Mouse (Mus musculus): Measurements from ENCODE around the gene Wdr46. TPM values are rescaled to one million over a fixed set of nuclear protein-coding genes. Genes with fewer than 3 reads are reported as not detected.

Gene Wdr46
- total and polyA plus RNA-seq, 2 experiments from 2014 or later, result 18.9 to 23.2 TPM

GRCm38 (mm10) chr17:33913264-33913663 is 27.2 kb upstream of the Wdr46 start:
- Histone ChIP-seq H3K4me1 (ENCODE audit: insufficient read depth) (peaks cover 7% of the 10 kb centered on the region; the same call in 1 of the 2 replicates), H3K36me3 (ENCODE audit: insufficient read depth) (peaks cover 43% of the 10 kb centered on the region), H3K4me2 (ENCODE audit: low read depth) (no peak overlapping the region), H3K9me3 (ENCODE audit: low read length) (no peaks in the 10 kb centered on the region), H3K4me3 (ENCODE audit: low read depth, low read length) (no peak overlapping the region), H3K27ac (ENCODE audit: low read depth, low read length) (no peak overlapping the region), H3K9ac (no peak overlapping the region), H3K27me3 (ENCODE audit: insufficient read depth, low read length) (no peaks in the 10 kb centered on the region)
- no peak for ATAC-seq
- DNase-seq, result no peak
- 88% methylated on average over 10 of the region's 10 CpGs for WGBS
- no peak for TF ChIP-seq CTCF (IDR thresholded peaks at IDR 0.05; ENCODE audit: low read depth)

GRCm38 (mm10) chr17:33913905-33914304 is 26.6 kb upstream of the Wdr46 start:
- DNase-seq (no peak), ATAC-seq (no peak)
- TF ChIP-seq CTCF (IDR thresholded peaks at IDR 0.05; ENCODE audit: low read depth), result no peak
- Histone ChIP-seq H3K9me3 (ENCODE audit: low read length) (no peaks in the 10 kb centered on the region), H3K4me2 (ENCODE audit: low read depth) (no peak overlapping the region), H3K4me1 (ENCODE audit: insufficient read depth) (peaks cover 7% of the 10 kb centered on the region; the same call in 1 of the 2 replicates), H3K27me3 (ENCODE audit: insufficient read depth, low read length) (no peaks in the 10 kb centered on the region), H3K4me3 (ENCODE audit: low read depth, low read length) (no peak overlapping the region), H3K27ac (ENCODE audit: low read depth, low read length) (no peak overlapping the region), H3K9ac (no peak overlapping the region), H3K36me3 (ENCODE audit: insufficient read depth) (peaks cover 43% of the 10 kb centered on the region)
- WGBS, result 95% methylated on average over 8 of the region's 8 CpGs

GRCm38 (mm10) chr17:33914969-33915391 is 25.5 kb upstream of the Wdr46 start:
- no peaks in the 10 kb centered on the region for H3K27me3 ChIP-seq (ENCODE audit: insufficient read depth, low read length)
- no peak; the same call in 1 of the 2 replicates for TF ChIP-seq CTCF (IDR thresholded peaks at IDR 0.05; ENCODE audit: low read depth)
- H3K27ac ChIP-seq (ENCODE audit: low read depth, low read length), result no peak overlapping the region
- 0 out of 2 replicates have a peak overlapping the region, but pooled peaks have one; percentile 63 for H3K4me2 ChIP-seq (ENCODE audit: low read depth)
- H3K4me3 ChIP-seq (ENCODE audit: low read depth, low read length), result no peak overlapping the region
- ATAC-seq, result no peak
- 65% methylated on average over 13 of the region's 13 CpGs for WGBS
- peaks cover 9% of the 10 kb centered on the region; the same call in 1 of the 2 replicates for H3K4me1 ChIP-seq (ENCODE audit: insufficient read depth)
- no peak for DNase-seq
- H3K36me3 ChIP-seq (ENCODE audit: insufficient read depth), result peaks cover 43% of the 10 kb centered on the region
- H3K9ac ChIP-seq, result no peak overlapping the region
- H3K9me3 ChIP-seq (ENCODE audit: low read length), result no peaks in the 10 kb centered on the region

GRCm38 (mm10) chr17:33915671-33916250 is 24.7 kb upstream of the Wdr46 start, which contains the start of the genes Tapbp and Zbtb22:
Gene Tapbp, plus strand, starts transcription at chr17:33915899.
Gene Zbtb22, plus strand, starts transcription at chr17:33915904.
- Histone ChIP-seq H3K36me3 (ENCODE audit: insufficient read depth) (peaks cover 43% of the 10 kb centered on the region), H3K4me2 (ENCODE audit: low read depth) (peak within 1 kb of the TSS; percentile 63), H3K27ac (ENCODE audit: low read depth, low read length) (peak within 1 kb of the TSS; percentile 86), H3K9ac (peak within 1 kb of the TSS; percentile 56), H3K4me1 (ENCODE audit: insufficient read depth) (peaks cover 7% of the 10 kb centered on the region; the same call in 1 of the 2 replicates), H3K4me3 (ENCODE audit: low read depth, low read length) (peak within 1 kb of the TSS; percentile 53), H3K9me3 (ENCODE audit: low read length) (no peaks in the 10 kb centered on the region), H3K27me3 (ENCODE audit: insufficient read depth, low read length) (no peaks in the 10 kb centered on the region)
- ATAC-seq (peak; percentile 93), DNase-seq (peak; percentile 98)
- TF ChIP-seq CTCF (IDR thresholded peaks at IDR 0.05; ENCODE audit: low read depth), result no peak
- under 1% methylated on average over 33 of the region's 34 CpGs for WGBS

- Histone ChIP-seq H3K4me3 (ENCODE audit: low read depth, low read length) (peak overlapping the region; percentile 53), H3K36me3 (ENCODE audit: insufficient read depth) (peaks cover 40% of the 10 kb centered on the region), H3K4me2 (ENCODE audit: low read depth) (peak overlapping the region; percentile 63), H3K4me1 (ENCODE audit: insufficient read depth) (peaks cover 7% of the 10 kb centered on the region; the same call in 1 of the 2 replicates), H3K9me3 (ENCODE audit: low read length) (no peaks in the 10 kb centered on the region), H3K27me3 (ENCODE audit: insufficient read depth, low read length) (no peaks in the 10 kb centered on the region), H3K9ac (peak overlapping the region; percentile 56), H3K27ac (ENCODE audit: low read depth, low read length) (peak overlapping the region; percentile 86)
- peak; percentile 18 for ATAC-seq
- no peak for TF ChIP-seq CTCF (IDR thresholded peaks at IDR 0.05; ENCODE audit: low read depth)
- no peak for DNase-seq
- 2% methylated on average over 11 of the region's 20 CpGs for WGBS
Measured at GRCm38 (mm10) chr17:33916294-33916693, 24.2 kb upstream of the Wdr46 start.

GRCm38 (mm10) chr17:33916847-33917655 is 23.4 kb upstream of the Wdr46 start:
- H3K27ac ChIP-seq (ENCODE audit: low read depth, low read length), result no peak overlapping the region
- H3K27me3 ChIP-seq (ENCODE audit: insufficient read depth, low read length), result no peaks in the 10 kb centered on the region
- no peak for TF ChIP-seq CTCF (IDR thresholded peaks at IDR 0.05; ENCODE audit: low read depth)
- DNase-seq (no peak), ATAC-seq (no peak)
- peak overlapping the region; percentile 53 for H3K4me3 ChIP-seq (ENCODE audit: low read depth, low read length)
- peaks cover 7% of the 10 kb centered on the region; the same call in 1 of the 2 replicates for H3K4me1 ChIP-seq (ENCODE audit: insufficient read depth)
- peak overlapping the region; percentile 63 for H3K4me2 ChIP-seq (ENCODE audit: low read depth)
- no peak overlapping the region for H3K9ac ChIP-seq
- 73% methylated on average over 31 of the region's 31 CpGs for WGBS
- H3K36me3 ChIP-seq (ENCODE audit: insufficient read depth), result peaks cover 32% of the 10 kb centered on the region
- no peaks in the 10 kb centered on the region for H3K9me3 ChIP-seq (ENCODE audit: low read length)
